In genomic region chr11:32194086-32194485, GRCm38 (mm10) we compare ENCODE assay signal across 27 mouse cellular contexts. TPM values are rescaled to one million over a fixed set of nuclear protein-coding genes. Genes with fewer than 3 reads are reported as not detected.
"Had no signal": no experiment of that assay in that cellular context is flagged by ENCODE, and none has a peak within 500 bp of the region (broad histone marks: within the 10 kb centered on the region; RNA-seq: fewer than 3 reads in every experiment).

No protein-coding gene starts in this region.

- H3K9ac ChIP-seq: hindbrain, embryonic 12.5 days; hindbrain, embryonic 14.5 days; limb, embryonic 12.5 days; liver, embryonic 12.5 days had no signal

- H3K27ac ChIP-seq: gastrocnemius, adult 2 months; hindbrain, embryonic 10.5 days; hindbrain, embryonic 12.5 days; hindbrain, embryonic 14.5 days; layer of hippocampus, adult 2 months; left cerebral cortex, adult 2 months; limb, embryonic 10.5 days; limb, embryonic 12.5 days; liver, embryonic 12.5 days had no signal

- H3K4me3 ChIP-seq: gastrocnemius, adult 2 months; hindbrain, embryonic 10.5 days; hindbrain, embryonic 12.5 days; layer of hippocampus, adult 2 months; left cerebral cortex, adult 2 months; limb, embryonic 10.5 days; limb, embryonic 12.5 days; liver, embryonic 12.5 days had no signal

- ATAC-seq: hindbrain, embryonic 16.5 days; inflammation-experienced regulatory T-cells, adult 6 months; intestine, postnatal 0 days; liver, embryonic 12.5 days had no signal

- H3K9me3 ChIP-seq: hindbrain, embryonic 10.5 days; hindbrain, embryonic 12.5 days; limb, embryonic 10.5 days; limb, embryonic 12.5 days; liver, embryonic 12.5 days had no signal

- DNase-seq: gastrocnemius, adult 2 months; gastrocnemius, postnatal 10 days; gastrocnemius, postnatal 25 days; heart, postnatal 10 days; heart, postnatal 4 days; kidney, adult 18-20 months; kidney, adult 8-10 months; kidney, postnatal 10 days; kidney, postnatal 25 days; kidney, postnatal 4 days; liver had no signal

- H3K36me3 ChIP-seq: hindbrain, embryonic 10.5 days; hindbrain, embryonic 12.5 days; limb, embryonic 10.5 days; limb, embryonic 12.5 days; liver, embryonic 12.5 days had no signal

- H3K4me2 ChIP-seq: heart, embryonic 11.5 days; hindbrain, embryonic 12.5 days; hindbrain, embryonic 14.5 days; limb, embryonic 12.5 days; liver, embryonic 12.5 days had no signal

RNA-seq across cellular contexts. Expression of gene Il9r, which starts 6.0 kb away (rescaled TPM):
- polyA plus RNA-seq: frontal cortex, adult 2 months; heart, embryonic 11.5 days; heart, embryonic 14.5 days; hindbrain, embryonic 10.5 days; hindbrain, embryonic 12.5 days; hindbrain, embryonic 14.5 days; hindbrain, embryonic 16.5 days; intestine, postnatal 0 days; kidney, embryonic 14.5 days; kidney, embryonic 16.5 days; limb, embryonic 10.5 days had no signal
